Mouse (Mus musculus): ENCODE data around the gene Notch3.

Notch3 gene

GRCm38 (mm10) chr17:32091032-32091363 is 75.7 kb downstream of the Notch3 start:
- no peak for DNase-seq

GRCm38 (mm10) chr17:32087069-32087468 is 79.6 kb downstream of the Notch3 start:
- no peak for DNase-seq

GRCm38 (mm10) chr17:32083351-32083750 is 83.3 kb downstream of the Notch3 start:
- no peak for DNase-seq

- DNase-seq = peak in 1 of 2 experiments; percentile 34
These were observed 91.5 kb downstream of the Notch3 start for GRCm38 (mm10) chr17:32075164-32075563.

- no peak for DNase-seq
These were observed 92.0 kb downstream of the Notch3 start for GRCm38 (mm10) chr17:32074658-32075057.

GRCm38 (mm10) chr17:32073359-32073758 is 93.3 kb downstream of the Notch3 start:
- DNase-seq = peak; percentile 63 to 85

Data from spleen, adult 18-20 months (tissue).